Mouse (Mus musculus) erythroblast, embryonic 14.5 days (primary cell): ENCODE measurements around the gene Stat6.

Experiments used
- GATA1 ChIP-seq: IDR thresholded peaks from 2 replicates; pipeline ENCODE4 v1.6.1; 2012; ENCODE audit warnings: low read length, inconsistent platforms, mixed read lengths
- TAL1 ChIP-seq: IDR thresholded peaks from 3 replicates; pipeline ENCODE4 v1.6.1; 2012; ENCODE audit warnings: low read length, inconsistent platforms, mixed read lengths

- TF ChIP-seq GATA1 (no peak), TAL1 (no peak)
Observed at GRCm38 (mm10) chr10:127619941-127620405, 22.8 kb upstream of the Stat6 start.
